9 mouse cellular contexts compared by ENCODE assay signal in genomic region chr14:87215099-87215498, GRCm38 (mm10).
DNase-seq lines count a peak whose midpoint lies in the region; ATAC-seq and TF ChIP-seq lines count a peak whose summit lies in the region.
"Had no signal": no experiment of that assay in that cellular context is flagged by ENCODE, and none has a peak within 500 bp of the region (broad histone marks: within the 10 kb centered on the region; RNA-seq: fewer than 3 reads in every experiment).

No protein-coding gene starts in this region.

- no peak for TF ChIP-seq POLR2A in ES-Bruce4 (IDR thresholded peaks at IDR 0.05; ENCODE audit: insufficient read depth, low read length)

- H3K36me3 ChIP-seq in ES-Bruce4 (ENCODE audit: control insufficient read depth, insufficient read depth, low read length, poor library complexity, severe bottlenecking), result no peaks in the 10 kb centered on the region
- no peaks in the 10 kb centered on the region for H3K36me3 ChIP-seq in liver, postnatal 0 days (replicated peaks; ENCODE audit: insufficient read depth, low read length)
- H3K36me3 ChIP-seq: limb, embryonic 15.5 days had no signal

- H3K27ac ChIP-seq in ES-Bruce4 (ENCODE audit: insufficient read depth, low read length), result no peak overlapping the region
- no peak overlapping the region for H3K27ac ChIP-seq in liver, postnatal 0 days (ENCODE audit: low read depth)
- H3K27ac ChIP-seq: limb, embryonic 15.5 days had no signal

- peak; percentile 44 to 85 for DNase-seq in adrenal gland, adult (ENCODE audit: inconsistent age in 2 of 2, low spot score in 1 of 2)
- peak; percentile 81 for DNase-seq in embryo, embryonic 11 days
- DNase-seq in heart, postnatal 36 days, result peak; percentile 11 to 31
- DNase-seq in large intestine, adult 2 months (ENCODE audit: low read depth, low spot score), result peak; percentile 13
- DNase-seq in liver, postnatal 0 days, result peak; percentile 66
- peak; percentile 19 for DNase-seq in ovary, adult 18-20 months (ENCODE audit: low spot score)
- peak; percentile 17 to 49 for DNase-seq in urinary bladder, postnatal 36 days (ENCODE audit: low spot score in 2 of 2)

- intact Hi-C loops in heart, postnatal 36 days (cut with DNase I), result no loop called here

- 28% methylated on average over 2 of the region's 2 CpGs for WGBS in large intestine, adult 2 months
- 20% methylated on average over 2 of the region's 2 CpGs for WGBS in liver, postnatal 0 days (ENCODE audit: insufficient replicate concordance)

- no peaks in the 10 kb centered on the region for H3K27me3 ChIP-seq in ES-Bruce4 (ENCODE audit: control insufficient read depth, insufficient read depth, low read length, poor library complexity, severe bottlenecking)
- no peaks in the 10 kb centered on the region for H3K27me3 ChIP-seq in liver, postnatal 0 days (ENCODE audit: insufficient read depth, low read length)
- H3K27me3 ChIP-seq: limb, embryonic 15.5 days had no signal

- ATAC-seq in liver, postnatal 0 days, result peak; percentile 33; the same call in 1 of the 2 replicates

- TF ChIP-seq CTCF in ES-Bruce4 (IDR thresholded peaks at IDR 0.05; ENCODE audit: low read depth, low read length), result peak; percentile 62
- peak; percentile 78 for TF ChIP-seq CTCF in liver, postnatal 0 days (IDR thresholded peaks at IDR 0.05; ENCODE audit: low read depth)

- H3K9me3 ChIP-seq in ES-Bruce4 (replicated peaks; ENCODE audit: control insufficient read depth, insufficient read depth, low read length, poor library complexity, severe bottlenecking), result no peaks in the 10 kb centered on the region
- no peaks in the 10 kb centered on the region for H3K9me3 ChIP-seq in liver, postnatal 0 days (ENCODE audit: low read length)
- H3K9me3 ChIP-seq: limb, embryonic 15.5 days had no signal

- no peak for TF ChIP-seq EP300 in ES-Bruce4 (IDR thresholded peaks at IDR 0.05; ENCODE audit: insufficient read depth, low read depth, low read length)
- no peak for TF ChIP-seq EP300 in liver, postnatal 0 days (IDR thresholded peaks at IDR 0.05; ENCODE audit: low read depth)

- no peak overlapping the region for H3K4me2 ChIP-seq in liver, postnatal 0 days (ENCODE audit: low read depth, low read length)
- H3K4me2 ChIP-seq: limb, embryonic 15.5 days had no signal

- no peak overlapping the region for H3K9ac ChIP-seq in ES-Bruce4 (ENCODE audit: low read depth, poor library complexity, severe bottlenecking)
- no peak overlapping the region for H3K9ac ChIP-seq in liver, postnatal 0 days (replicated peaks)
- H3K9ac ChIP-seq: limb, embryonic 15.5 days had no signal

- H3K4me3 ChIP-seq in ES-Bruce4 (ENCODE audit: low read depth, low read length), result no peak overlapping the region
- no peak overlapping the region for H3K4me3 ChIP-seq in liver, postnatal 0 days (ENCODE audit: low read depth, low read length)
- H3K4me3 ChIP-seq: limb, embryonic 15.5 days had no signal

- H3K4me1 ChIP-seq in ES-Bruce4 (ENCODE audit: control insufficient read depth, insufficient read depth, low read length), result no peaks in the 10 kb centered on the region
- no peaks in the 10 kb centered on the region for H3K4me1 ChIP-seq in liver, postnatal 0 days (ENCODE audit: insufficient read depth)
- H3K4me1 ChIP-seq: limb, embryonic 15.5 days had no signal

Comparison
In these comparisons a context has a peak if more than half of its experiments do, and no peak if none do; other contexts are left out.
1. DNase-seq: peak in every context shown above with its lines; median percentile 81 in embryo, embryonic 11 days; 66 in liver, postnatal 0 days; 64 in adrenal gland, adult; 33 in urinary bladder, postnatal 36 days; 21 in heart, postnatal 36 days; 19 in ovary, adult 18-20 months; 13 in large intestine, adult 2 months.